Mouse (Mus musculus) adrenal gland, adult 2 months (tissue): ENCODE data around the gene Gm20388. TPM values are rescaled to one million over a fixed set of nuclear protein-coding genes. Genes with fewer than 3 reads are reported as not detected.

Experiments
- DNase-seq: peaks from one replicate; pipeline ENCODE4 v3.0.0; 2021
- polyA plus RNA-seq: library from polyadenylated mRNA; depleted of rRNA; stranded (reverse); fragments of >200 nt; gene quantifications from 2 replicates; pipeline ENCODE4 v1.2.3, GENCODE M21; 2012
- total RNA-seq, 2 experiments: library from RNA; stranded (reverse); gene quantifications; 2 replicates each; pipeline ENCODE4 v1.2.3; 2021

Gene Gm20388
- total and polyA plus RNA-seq, 3 experiments: 5.9 to 50.1 (median 9.9) TPM

GRCm38 (mm10) chr8:122008395-122008794 is 2097.8 kb downstream of the Gm20388 start:
- no peak for DNase-seq

GRCm38 (mm10) chr8:122010638-122011037 is 2100.0 kb downstream of the Gm20388 start:
- DNase-seq: no peak

- DNase-seq: no peak
Observed at GRCm38 (mm10) chr8:122011066-122011588, 2100.5 kb downstream of the Gm20388 start.

GRCm38 (mm10) chr8:122014606-122015005 is 2104.0 kb downstream of the Gm20388 start:
- DNase-seq: no peak

GRCm38 (mm10) chr8:122018046-122018831 is 2107.6 kb downstream of the Gm20388 start:
- DNase-seq: no peak

GRCm38 (mm10) chr8:122019162-122019561 is 2108.5 kb downstream of the Gm20388 start:
- DNase-seq: no peak

GRCm38 (mm10) chr8:122020050-122020771 is 2109.6 kb downstream of the Gm20388 start:
- DNase-seq: no peak

GRCm38 (mm10) chr8:122021725-122022124 is 2111.1 kb downstream of the Gm20388 start:
- DNase-seq: no peak

GRCm38 (mm10) chr8:122022274-122022673 is 2111.6 kb downstream of the Gm20388 start:
- DNase-seq: no peak

- DNase-seq: no peak
Observed at GRCm38 (mm10) chr8:122022705-122023104, 2112.1 kb downstream of the Gm20388 start.

- DNase-seq: no peak
Observed at GRCm38 (mm10) chr8:122025546-122025945, 2114.9 kb downstream of the Gm20388 start.

GRCm38 (mm10) chr8:122028116-122028515 is 2117.5 kb downstream of the Gm20388 start:
- no peak for DNase-seq

- DNase-seq: no peak
Observed at GRCm38 (mm10) chr8:122030965-122031364, 2120.3 kb downstream of the Gm20388 start.

GRCm38 (mm10) chr8:122032741-122033140 is 2122.1 kb downstream of the Gm20388 start:
- peak; percentile 80 for DNase-seq

GRCm38 (mm10) chr8:122035543-122035942 is 2124.9 kb downstream of the Gm20388 start:
- no peak for DNase-seq

GRCm38 (mm10) chr8:122036325-122036724 is 2125.7 kb downstream of the Gm20388 start:
- no peak for DNase-seq

GRCm38 (mm10) chr8:122037279-122037678 is 2126.6 kb downstream of the Gm20388 start:
- no peak for DNase-seq

GRCm38 (mm10) chr8:122038076-122038475 is 2127.4 kb downstream of the Gm20388 start:
- DNase-seq: peak; percentile 83

- DNase-seq: no peak
Observed at GRCm38 (mm10) chr8:122039452-122039851, 2128.8 kb downstream of the Gm20388 start.

- DNase-seq: peak; percentile 33
Observed at GRCm38 (mm10) chr8:122047206-122047870, 2136.7 kb downstream of the Gm20388 start.

GRCm38 (mm10) chr8:122049266-122049665 is 2138.6 kb downstream of the Gm20388 start:
- no peak for DNase-seq

GRCm38 (mm10) chr8:122049923-122050322 is 2139.3 kb downstream of the Gm20388 start:
- DNase-seq: no peak
